Mouse (Mus musculus) lung, postnatal 25 days (tissue): Measurements from ENCODE around the gene Sh2b2.

Experiments
- DNase-seq: peaks from one replicate; pipeline ENCODE4 v3.0.0; 2022; ENCODE audit warnings: low spot score

Gene Sh2b2

DNA sequence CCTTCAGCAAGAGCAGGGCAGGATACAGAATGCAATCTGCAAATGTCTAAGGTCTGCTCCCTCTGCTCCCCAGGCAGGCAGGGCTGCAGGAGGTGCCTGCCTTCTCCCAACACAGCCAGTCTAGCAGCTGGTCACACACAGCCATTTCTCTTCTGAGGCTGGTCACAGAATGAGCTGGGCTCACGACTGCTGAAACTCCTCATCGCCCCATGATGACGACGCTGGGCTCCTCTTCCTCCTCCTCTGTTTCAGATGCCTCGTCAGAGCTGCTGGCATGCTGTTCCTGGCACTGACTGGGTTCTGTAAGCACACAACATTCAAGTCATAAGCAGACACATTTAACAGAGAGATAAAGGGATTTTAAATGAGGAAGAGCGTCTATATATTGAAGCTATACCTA, 65.2 kb downstream of the Sh2b2 start:
- DNase-seq, result no peak

DNA sequence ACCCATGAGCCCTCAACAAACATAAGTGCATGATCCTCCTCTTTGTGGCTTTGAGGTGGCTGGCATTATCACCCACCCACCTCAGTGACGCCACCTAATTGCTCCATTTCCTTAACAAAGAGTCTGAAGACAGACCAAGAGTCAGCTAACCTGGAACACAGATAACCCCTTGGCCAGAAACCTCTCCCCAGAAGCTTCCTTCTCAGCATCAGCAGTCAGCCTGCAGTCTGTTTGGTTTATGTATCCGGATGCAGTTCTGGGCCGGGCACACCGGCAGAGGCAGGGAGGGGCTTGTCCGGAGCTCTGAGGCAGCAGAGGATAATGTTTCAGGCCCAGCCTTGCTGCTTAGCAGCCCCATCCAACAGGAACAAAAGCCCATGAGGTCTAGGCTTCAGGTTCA, 66.8 kb downstream of the Sh2b2 start:
- no peak for DNase-seq

DNA sequence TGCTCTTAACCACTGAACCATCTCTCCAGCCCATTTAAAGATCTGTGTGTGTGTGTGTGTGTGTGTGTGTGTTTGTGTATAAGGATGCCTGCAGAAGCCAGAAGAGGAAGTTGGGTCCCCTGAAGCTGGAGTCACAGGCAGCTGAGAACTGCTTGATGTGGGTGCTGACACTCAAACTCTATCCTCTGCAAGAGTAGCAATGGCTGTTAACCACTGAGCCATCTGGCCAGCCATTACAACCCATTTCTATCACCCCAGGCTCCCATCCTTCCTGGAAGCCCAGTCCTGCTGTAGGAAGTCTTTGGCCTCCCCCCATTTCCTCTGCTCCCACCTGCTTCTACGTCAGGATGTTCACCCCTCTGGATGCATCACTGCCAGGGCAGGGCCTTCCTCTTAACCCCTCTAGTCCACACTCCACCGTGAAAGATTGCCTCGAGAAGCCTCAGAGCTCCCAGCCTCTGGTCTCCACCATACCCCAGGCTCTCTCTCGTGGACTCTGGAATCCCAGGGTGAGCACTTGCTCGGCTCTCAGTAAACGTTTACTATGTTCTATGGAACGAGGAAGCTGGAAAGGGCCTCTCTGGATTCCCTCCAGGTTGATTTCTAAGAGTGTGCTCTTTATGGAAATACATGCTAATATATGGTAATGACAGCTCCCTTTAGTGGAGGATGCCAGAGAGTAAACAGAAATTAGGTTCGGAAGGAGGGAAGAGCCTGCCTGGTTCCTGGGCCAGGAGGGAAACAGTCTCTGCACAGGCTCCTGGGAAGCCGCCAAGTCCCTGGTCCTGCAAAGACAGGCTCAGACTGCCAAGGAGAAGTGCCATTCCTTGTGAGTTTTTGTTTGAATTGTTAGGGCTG, 72.5 kb downstream of the Sh2b2 start:
- peak; percentile 93 for DNase-seq

DNA sequence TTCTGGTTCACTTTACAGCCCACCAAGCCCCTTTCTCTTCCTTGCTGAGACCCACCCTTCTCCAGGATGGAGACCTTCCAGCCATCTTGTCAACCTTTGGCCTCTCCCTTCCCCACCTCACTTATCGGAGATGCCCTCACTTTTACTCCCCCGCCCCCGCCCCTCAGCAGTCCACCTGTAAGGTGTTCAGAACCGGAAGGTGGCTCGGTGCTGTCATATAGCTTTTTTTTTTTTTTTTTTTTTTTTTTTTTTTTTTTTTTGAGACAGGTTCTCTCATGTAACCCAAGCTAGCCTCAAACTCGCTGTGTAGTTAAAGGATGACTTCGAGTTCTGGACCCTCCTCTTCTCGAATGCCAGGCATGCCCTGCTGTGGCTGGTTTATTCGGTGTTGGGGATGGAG, 73.4 kb downstream of the Sh2b2 start:
- DNase-seq, result no peak

DNA sequence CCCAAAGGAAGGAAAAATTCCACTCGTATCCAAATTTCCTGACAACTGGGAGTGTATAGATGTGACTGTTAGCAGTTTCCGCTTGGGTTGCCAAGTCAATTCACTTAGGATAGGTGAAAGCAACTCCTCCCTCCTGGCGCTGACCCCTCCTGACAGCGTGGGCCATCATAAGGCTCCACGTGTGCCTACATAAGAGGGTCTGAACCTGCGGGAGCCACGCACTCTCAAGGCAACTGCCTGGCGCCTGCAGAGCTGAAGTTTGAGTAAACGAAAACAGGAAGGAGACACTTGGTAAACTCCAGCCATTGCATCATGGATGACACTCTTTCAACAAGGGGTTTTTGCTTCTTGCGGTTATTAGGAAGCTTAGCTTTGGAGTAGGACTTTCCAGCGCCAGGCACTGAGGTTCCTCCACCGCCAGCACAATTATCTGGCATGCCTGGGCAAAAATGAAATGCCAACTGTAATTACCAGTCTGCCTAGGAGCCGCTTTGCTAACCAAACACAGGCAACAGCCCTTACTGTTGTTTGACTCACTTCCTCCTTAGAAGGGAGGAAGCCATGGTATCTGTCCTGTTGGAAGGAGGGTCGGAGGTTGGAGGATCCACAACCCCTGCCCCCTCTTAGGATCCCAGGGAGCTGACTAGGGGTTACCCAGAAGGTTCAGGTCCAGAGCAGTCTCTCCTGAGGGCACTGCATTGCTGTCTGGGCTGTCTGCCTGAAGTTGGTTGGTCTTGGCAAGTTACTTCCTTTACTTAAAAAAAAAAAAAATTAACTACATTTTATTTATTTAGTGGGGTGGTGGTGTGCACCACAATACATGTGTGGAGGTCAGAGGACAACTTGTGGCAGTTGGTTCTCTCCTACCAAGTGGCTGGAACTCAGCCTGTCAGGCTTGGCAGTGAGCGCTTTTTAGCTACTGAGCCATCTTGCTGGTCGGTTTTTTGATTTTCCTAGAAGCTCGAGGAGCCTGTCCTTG, 74.7 kb downstream of the Sh2b2 start:
- peak; percentile 39 for DNase-seq

DNA sequence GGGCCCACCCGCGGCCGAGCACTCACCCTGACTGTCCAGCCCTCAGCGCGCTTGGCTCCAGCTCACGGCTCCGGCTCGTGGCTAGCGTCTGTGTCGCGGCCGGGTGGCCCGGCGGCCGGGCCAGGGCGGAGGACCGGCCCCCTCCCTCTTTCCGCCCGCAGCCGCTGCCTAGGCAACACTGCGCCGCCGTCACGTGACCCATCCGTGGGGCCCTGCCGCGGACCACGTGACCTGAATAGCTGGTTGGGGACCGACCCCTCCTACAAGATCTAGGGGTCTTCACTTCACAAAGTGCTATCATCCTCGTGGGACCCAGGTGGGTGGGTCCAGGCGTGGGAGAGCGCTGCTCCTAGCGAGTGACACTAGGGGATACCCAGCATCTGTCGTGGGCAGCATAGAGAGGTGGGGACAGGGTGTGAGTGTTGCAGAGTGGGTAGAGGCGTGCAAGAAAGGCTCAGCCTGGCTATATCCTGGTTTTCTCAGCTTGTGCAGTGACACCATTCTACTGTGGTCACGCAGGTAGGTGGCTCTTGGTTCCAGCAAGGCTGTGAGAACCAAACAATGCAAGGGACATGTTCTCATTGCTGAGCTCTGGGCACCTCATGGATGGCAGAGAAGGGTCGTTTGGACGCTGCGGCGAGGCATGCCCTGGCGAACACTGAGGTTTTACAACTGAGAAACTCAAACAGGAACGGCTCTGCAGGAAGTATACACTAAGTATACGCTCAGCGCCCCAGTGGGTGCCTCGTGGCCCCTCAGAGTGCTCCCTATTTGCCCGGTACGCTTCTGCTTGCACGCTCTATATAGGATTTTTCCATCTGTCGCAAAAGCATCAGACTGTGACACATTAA, 75.6 kb downstream of the Sh2b2 start, which contains the start of gene Orai2:
TSS of gene Orai2 (minus strand) at position 202 of the 851 bp plus-strand sequence.
- peak; percentile 86 for DNase-seq

DNA sequence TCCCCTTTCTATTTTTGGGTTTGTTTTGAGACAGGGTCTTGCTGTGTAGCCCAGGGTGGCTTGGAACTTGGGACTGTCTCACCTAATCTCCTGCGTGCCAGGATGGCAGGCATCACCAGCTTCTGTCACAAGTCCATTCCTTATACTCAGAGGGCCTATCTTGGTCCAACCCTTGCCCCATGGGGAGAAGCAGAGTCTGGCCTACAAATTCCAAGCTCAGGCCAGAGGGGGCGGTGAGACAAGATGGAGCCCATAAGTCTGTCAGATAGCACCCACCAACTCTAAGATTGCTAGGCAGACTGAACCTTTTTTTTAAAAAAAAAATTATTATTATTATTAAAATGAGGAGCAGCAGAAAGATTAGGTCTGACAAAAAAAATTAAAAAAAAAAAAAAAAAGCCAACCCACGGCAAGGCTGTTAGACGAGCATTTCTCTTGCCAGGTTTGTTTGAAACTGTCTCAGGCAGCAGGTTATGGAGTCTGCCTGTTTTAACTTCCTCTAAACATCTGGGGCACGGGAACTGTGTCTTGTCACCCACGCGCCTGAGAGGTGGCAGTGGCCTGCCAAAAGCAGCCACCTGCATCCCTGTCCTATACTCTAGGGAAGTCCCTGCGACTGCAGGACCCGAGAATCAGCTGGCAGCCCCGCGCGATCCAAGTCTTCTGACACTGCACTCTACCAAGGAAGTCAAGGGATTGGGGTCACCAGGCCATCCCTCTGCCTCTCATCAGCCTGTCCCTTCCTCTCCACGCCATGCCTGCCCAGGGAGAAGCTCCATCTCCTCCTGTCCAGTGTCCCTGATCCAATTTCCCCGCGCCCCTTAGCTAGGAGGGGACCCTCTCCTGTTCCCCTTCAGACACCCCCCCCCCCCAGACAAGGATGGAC, 76.5 kb downstream of the Sh2b2 start:
- peak; percentile 53 for DNase-seq
